Mouse (Mus musculus) cerebellum, adult 18-20 months (tissue): ENCODE results near the gene Bfsp2.
A peak's percentile ranks its signal among the peaks of the same experiment; 100 is the strongest.

ENCODE experiments used
- DNase-seq, 2 experiments: peaks; one replicate each; pipeline ENCODE4 v3.0.0; 2021

The Bfsp2 gene

DNA sequence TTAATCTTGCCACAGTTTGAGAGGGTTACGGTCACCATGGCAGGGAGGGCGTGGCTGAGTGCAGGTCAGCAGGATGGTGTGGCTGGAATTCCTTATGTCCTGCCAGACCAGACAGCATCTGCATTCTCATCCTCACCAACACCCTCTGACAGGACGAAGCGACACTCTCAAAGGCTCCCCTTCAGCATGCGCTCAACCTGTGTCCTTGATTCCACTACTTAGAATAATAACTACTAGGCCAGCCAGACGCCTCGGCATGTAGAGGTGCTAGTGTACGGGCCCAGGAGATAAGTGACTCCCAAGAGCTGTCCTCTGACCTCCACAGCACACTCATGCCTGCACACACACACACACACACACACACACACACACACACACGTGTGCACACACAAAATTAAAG, 101.0 kb downstream of the Bfsp2 start:
- DNase-seq, result no peak

GRCm38 (mm10) chr9:103378686-103379085, 101.5 kb downstream of the Bfsp2 start:
- DNase-seq, result peak; percentile 21 to 22

DNA sequence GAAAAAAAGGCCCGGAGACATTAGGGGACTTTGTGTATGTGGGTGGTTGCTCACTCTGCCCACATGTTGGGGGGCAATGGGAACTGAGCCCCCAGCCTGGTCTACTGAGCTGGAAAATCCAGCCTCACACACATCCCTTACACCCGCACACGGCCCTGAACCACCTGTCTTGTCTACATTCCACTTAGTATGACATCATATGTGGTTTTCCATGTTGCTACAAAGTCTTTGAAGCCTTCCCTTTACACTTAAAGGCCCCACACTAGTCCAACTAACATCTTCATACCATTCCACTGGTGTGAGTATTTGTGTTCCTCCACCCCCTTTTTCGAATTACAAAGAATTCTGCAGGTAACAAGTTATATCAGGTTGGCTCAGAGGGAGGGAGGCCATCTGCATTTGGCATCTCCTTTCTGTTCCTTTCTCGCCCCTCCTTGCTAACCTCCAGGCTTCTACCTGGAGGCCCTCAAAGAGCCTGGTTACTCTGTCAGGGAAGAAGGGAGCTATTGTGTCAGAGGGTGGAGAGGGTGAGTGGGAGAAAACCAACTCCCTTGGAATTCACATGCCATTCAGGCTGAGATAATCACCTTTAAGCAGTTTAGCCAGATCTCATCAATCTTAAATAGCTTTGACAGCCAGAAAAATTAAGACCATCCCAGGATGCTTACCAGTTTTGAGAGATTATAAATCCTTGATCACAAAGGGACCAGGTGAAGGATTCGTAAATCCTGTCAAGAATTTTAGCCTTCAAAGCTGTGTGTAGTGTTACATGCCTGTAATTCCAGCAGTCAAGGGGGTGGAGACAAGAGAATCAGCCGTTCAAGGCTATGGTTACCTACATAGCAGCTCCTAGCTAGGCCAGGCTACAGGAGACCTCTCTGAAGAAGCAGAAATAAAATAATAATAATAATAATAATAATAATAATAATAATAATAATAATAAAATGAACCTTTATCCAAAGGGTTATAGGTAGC, 103.6 kb downstream of the Bfsp2 start:
- no peak for DNase-seq
